Mouse (Mus musculus): ENCODE results near the gene Tssk6.

Tssk6 gene

GRCm38 (mm10) chr8:69902163-69903062 is at the start of gene Tssk6, which contains the start of the genes Ndufa13 and Yjefn3:
TSS of gene Tssk6 (plus strand) at chr8:69902184.
TSS of gene Ndufa13 (minus strand) at chr8:69902558.
TSS of gene Yjefn3 (minus strand) at chr8:69902712.
- peak; percentile 60 to 63 for DNase-seq

GRCm38 (mm10) chr8:69853869-69854268 is 48.1 kb upstream of the Tssk6 start:
- no peak for DNase-seq

GRCm38 (mm10) chr8:69860807-69861206 is 41.2 kb upstream of the Tssk6 start:
- DNase-seq: no peak

- no peak for DNase-seq
Observed at GRCm38 (mm10) chr8:69861251-69861650, 40.7 kb upstream of the Tssk6 start.

GRCm38 (mm10) chr8:69863387-69864020 is 38.5 kb upstream of the Tssk6 start:
- DNase-seq: peak; percentile 69 to 72

GRCm38 (mm10) chr8:69864180-69864579 is 37.8 kb upstream of the Tssk6 start:
- no peak for DNase-seq

GRCm38 (mm10) chr8:69867696-69868326 is 34.2 kb upstream of the Tssk6 start:
- DNase-seq: no peak

- DNase-seq: peak; percentile 61 to 76
Observed at GRCm38 (mm10) chr8:69870003-69870765, 31.8 kb upstream of the Tssk6 start.

- peak in 1 of 2 experiments; percentile 56 for DNase-seq
Observed at GRCm38 (mm10) chr8:69870907-69871306, 31.1 kb upstream of the Tssk6 start.

GRCm38 (mm10) chr8:69874155-69874554 is 27.8 kb upstream of the Tssk6 start:
- peak; percentile 79 to 87 for DNase-seq

- no peak for DNase-seq
Observed at GRCm38 (mm10) chr8:69874654-69875053, 27.3 kb upstream of the Tssk6 start.

GRCm38 (mm10) chr8:69876097-69876496 is 25.9 kb upstream of the Tssk6 start:
- no peak for DNase-seq

GRCm38 (mm10) chr8:69876967-69877366 is 25.0 kb upstream of the Tssk6 start:
- DNase-seq: no peak

GRCm38 (mm10) chr8:69877396-69877795 is 24.6 kb upstream of the Tssk6 start:
- no peak for DNase-seq

GRCm38 (mm10) chr8:69877992-69878391 is 24.0 kb upstream of the Tssk6 start:
- no peak for DNase-seq

- no peak for DNase-seq
Observed at GRCm38 (mm10) chr8:69879678-69880077, 22.3 kb upstream of the Tssk6 start.

GRCm38 (mm10) chr8:69880841-69881240 is 21.1 kb upstream of the Tssk6 start:
- peak in 1 of 2 experiments; percentile 10 for DNase-seq

- no peak for DNase-seq
Observed at GRCm38 (mm10) chr8:69881261-69881865, 20.6 kb upstream of the Tssk6 start.

GRCm38 (mm10) chr8:69882021-69882756 is 19.8 kb upstream of the Tssk6 start:
- DNase-seq: peak; percentile 80 to 85

GRCm38 (mm10) chr8:69882833-69883600 is 19.0 kb upstream of the Tssk6 start:
- no peak for DNase-seq

GRCm38 (mm10) chr8:69884141-69884540 is 17.8 kb upstream of the Tssk6 start:
- DNase-seq: no peak
